Mouse (Mus musculus) CH12.LX (cell line): Measurements from ENCODE around the gene St3gal3. TPM values are rescaled to one million over a fixed set of nuclear protein-coding genes. Genes with fewer than 3 reads are reported as not detected.

ENCODE experiments used
- DNase-seq: peaks from one replicate; pipeline ENCODE4 v3.0.0-alpha.2; 2013; ENCODE audit errors: extremely low read depth
- H3K27ac ChIP-seq: 2 replicates; pipeline ENCODE4 v1.5.1; 2012; ENCODE audit warnings: low read depth, mild to moderate bottlenecking, control low read depth, moderate library complexity; ENCODE audit not compliant: insufficient read depth
- H3K27me3 ChIP-seq: replicated peaks from 2 replicates; pipeline ENCODE3; 2012; ENCODE audit warnings: inconsistent platforms
- H3K36me3 ChIP-seq, 2 experiments: replicated peaks in 1 of 2; 2 replicates each; pipeline versions ENCODE3 to v1.6.1; 2012; ENCODE audit warnings: inconsistent platforms in 1 of 2, low read length in 1 of 2, mild to moderate bottlenecking in 1 of 2, mixed read lengths in 1 of 2, moderate library complexity in 1 of 2; ENCODE audit not compliant: control insufficient read depth in 1 of 2, insufficient read depth in 1 of 2
- H3K4me1 ChIP-seq, 2 experiments: 2 replicates each; pipeline ENCODE4 v1.6.1; 2012; ENCODE audit warnings: inconsistent platforms in 1 of 2, moderate library complexity in 1 of 2; ENCODE audit not compliant: insufficient read depth in 2 of 2, control insufficient read depth in 1 of 2
- H3K4me2 ChIP-seq: 2 replicates; pipeline ENCODE4 v1.6.1; 2012; ENCODE audit warnings: low read depth, mild to moderate bottlenecking, control low read depth; ENCODE audit not compliant: poor library complexity, insufficient read depth, severe bottlenecking
- H3K4me3 ChIP-seq, 3 experiments: fragments of 150-350 bp in 1 of 3; sonication (generic) in 1 of 3; replicated peaks in 1 of 3; 2 replicates each; pipeline versions ENCODE3 to v1.5.1; 2011 to 2012; ENCODE audit warnings: low read depth in 2 of 3, low read length in 2 of 3, mild to moderate bottlenecking in 2 of 3, moderate library complexity in 2 of 3, control low read depth in 1 of 3, improper control_type of control experiment in 1 of 3, inconsistent platforms in 1 of 3, mixed read lengths in 1 of 3; ENCODE audit not compliant: poor library complexity in 1 of 3
- H3K79me2 ChIP-seq: replicated peaks from 2 replicates; pipeline ENCODE4 v1.6.1; 2012; ENCODE audit warnings: mild to moderate bottlenecking, moderate library complexity; ENCODE audit not compliant: control insufficient read depth, poor library complexity, insufficient read depth, severe bottlenecking; ENCODE audit errors: extremely low read depth
- H3K9ac ChIP-seq: 2 replicates; pipeline ENCODE4 v1.6.1; 2012; ENCODE audit warnings: low read depth, mild to moderate bottlenecking, control low read depth, moderate library complexity; ENCODE audit not compliant: insufficient read depth
- H3K9me3 ChIP-seq: replicated peaks from 2 replicates; pipeline ENCODE3; 2012; ENCODE audit warnings: low read length, inconsistent platforms, mixed read lengths
- BHLHE40 ChIP-seq: IDR thresholded peaks from 2 replicates; pipeline ENCODE4 v1.6.1; 2011; ENCODE audit warnings: mild to moderate bottlenecking, low read depth, low read length, improper control_type of control experiment
- E2F4 ChIP-seq: IDR thresholded peaks from 2 replicates; pipeline ENCODE4 v1.6.1; 2011; ENCODE audit warnings: low read depth, low read length, improper control_type of control experiment; ENCODE audit not compliant: insufficient replicate concordance
- ELF1 ChIP-seq: IDR thresholded peaks from 2 replicates; pipeline ENCODE4 v1.6.1; 2014; ENCODE audit warnings: low read depth, mild to moderate bottlenecking, inconsistent platforms, low read length, improper control_type of control experiment
- EP300 ChIP-seq: IDR thresholded peaks from 2 replicates; pipeline ENCODE4 v1.6.1; 2011; ENCODE audit warnings: low read length, improper control_type of control experiment
- ETS1 ChIP-seq: conservative IDR thresholded peaks from 2 replicates; pipeline ENCODE4 v1.6.1; 2012; ENCODE audit warnings: low read depth, mild to moderate bottlenecking, inconsistent platforms, low read length, improper control_type of control experiment, moderate library complexity
- HCFC1 ChIP-seq: IDR thresholded peaks from 2 replicates; pipeline ENCODE4 v1.6.1; 2012; ENCODE audit warnings: low read depth, mild to moderate bottlenecking, inconsistent platforms, low read length, improper control_type of control experiment
- IRF4 ChIP-seq: IDR thresholded peaks from 2 replicates; pipeline ENCODE4 v1.6.1; 2014; ENCODE audit warnings: low read depth, mild to moderate bottlenecking, inconsistent platforms, low read length, improper control_type of control experiment
- JUND ChIP-seq: conservative IDR thresholded peaks from 2 replicates; pipeline ENCODE4 v1.6.1; 2011; ENCODE audit warnings: low read depth, low read length, improper control_type of control experiment
- MAFK ChIP-seq: IDR thresholded peaks from 2 replicates; pipeline ENCODE4 v1.6.1; 2011; ENCODE audit warnings: low read length, improper control_type of control experiment; ENCODE audit not compliant: insufficient replicate concordance
- MEF2A ChIP-seq: IDR thresholded peaks from 2 replicates; pipeline ENCODE4 v1.6.1; 2014; ENCODE audit warnings: low read depth, mild to moderate bottlenecking, inconsistent platforms, low read length, improper control_type of control experiment, borderline replicate concordance
- MYC ChIP-seq: IDR thresholded peaks from 2 replicates; pipeline ENCODE4 v1.6.1; 2011; ENCODE audit warnings: low read depth, mild to moderate bottlenecking, improper control_type of control experiment, low read length
- NELFE ChIP-seq: IDR thresholded peaks from 2 replicates; pipeline ENCODE4 v1.6.1; 2011; ENCODE audit warnings: low read depth, low read length, improper control_type of control experiment
- NRF1 ChIP-seq: IDR thresholded peaks from 2 replicates; pipeline ENCODE4 v1.6.1; 2014; ENCODE audit warnings: low read depth, mild to moderate bottlenecking, inconsistent platforms, low read length, improper control_type of control experiment, moderate library complexity
- POLR2A ChIP-seq: IDR thresholded peaks from 2 replicates; pipeline ENCODE4 v1.6.1; 2011; ENCODE audit warnings: low read depth, mild to moderate bottlenecking, improper control_type of control experiment, low read length
- RAD21 ChIP-seq: IDR thresholded peaks from 2 replicates; pipeline ENCODE4 v1.6.1; 2011; ENCODE audit warnings: low read depth, mild to moderate bottlenecking, low read length, improper control_type of control experiment, moderate library complexity
- SIN3A ChIP-seq: IDR thresholded peaks from 2 replicates; pipeline ENCODE4 v1.6.1; 2012; ENCODE audit warnings: low read length, improper control_type of control experiment, inconsistent platforms
- SMC3 ChIP-seq: IDR thresholded peaks from 2 replicates; pipeline ENCODE4 v1.6.1; 2011; ENCODE audit warnings: low read depth, low read length, improper control_type of control experiment
- TCF12 ChIP-seq: IDR thresholded peaks from 2 replicates; pipeline ENCODE4 v1.6.1; 2014; ENCODE audit warnings: low read depth, mild to moderate bottlenecking, inconsistent platforms, low read length, improper control_type of control experiment
- ZNF384 ChIP-seq: IDR thresholded peaks from 2 replicates; pipeline ENCODE4 v1.6.1; 2012; ENCODE audit warnings: low read depth, low read length, improper control_type of control experiment, inconsistent platforms
- dilution Hi-C: fragments of 300-500 bp; cut with MboI; formaldehyde crosslinking; loops from 2 replicates; pipeline ENCODE4 v1.14.3; 2020; ENCODE audit warnings: low sequenced_read_pairs; ENCODE audit not compliant: extremely low pct_unique_long_range_greater_than_20kb, extremely low pct_ligation_motif_present
- in situ Hi-C: fragments of 300-500 bp; cut with MboI; formaldehyde crosslinking; loops from 3 replicates; pipeline ENCODE4 v1.14.3; 2019; ENCODE audit warnings: low sequenced_read_pairs, low pct_ligation_motif_present, low pct_unique_long_range_greater_than_20kb, mixed read lengths
- polyA plus RNA-seq: library from polyadenylated mRNA; unstranded; fragments of >175 nt; gene quantifications from 2 replicates; pipeline ENCODE4 v1.2.1, GENCODE M21; 2012; ENCODE audit warnings: low read depth; ENCODE audit not compliant: insufficient read length
- total RNA-seq, 2 experiments: library from RNA; depleted of rRNA; stranded (reverse); fragments of 300-350 nt in 1 of 2; fragments of >200 nt in 1 of 2; gene quantifications; 2 replicates each; pipeline ENCODE4 v1.2.3; 2012 to 2014

The St3gal3 gene
- total and polyA plus RNA-seq, 3 experiments, result 7.1 to 10.1 (median 8.2) TPM

GRCm38 (mm10) chr4:118044510-118044909, 90.2 kb downstream of the St3gal3 start:
- Histone ChIP-seq H3K9ac (no peak overlapping the region), H3K27ac (no peak overlapping the region), H3K4me3 (no peak overlapping the region), H3K4me2 (no peak overlapping the region), H3K36me3 (peaks cover 0 to 14% of the 10 kb centered on the region in 2 experiments), H3K27me3 (no peaks in the 10 kb centered on the region), H3K79me2 (no peaks in the 10 kb centered on the region), H3K4me1 (no peaks in the 10 kb centered on the region; a peak in 1 of 4 replicates)
- no peak for DNase-seq
- in situ Hi-C loops, result no loop called here
- TF ChIP-seq EP300, result no peak
- TF ChIP-seq NRF1, result no peak
- no peak for TF ChIP-seq RAD21
- no peak for TF ChIP-seq SMC3
- no peak for TF ChIP-seq MYC
- TF ChIP-seq HCFC1, result no peak
- TF ChIP-seq BHLHE40, result no peak
- no peak for TF ChIP-seq ELF1
- TF ChIP-seq, all 38 proteins: peak for 0
- no peaks in the 10 kb centered on the region for H3K9me3 ChIP-seq
- dilution Hi-C loops, result no loop called here

DNA sequence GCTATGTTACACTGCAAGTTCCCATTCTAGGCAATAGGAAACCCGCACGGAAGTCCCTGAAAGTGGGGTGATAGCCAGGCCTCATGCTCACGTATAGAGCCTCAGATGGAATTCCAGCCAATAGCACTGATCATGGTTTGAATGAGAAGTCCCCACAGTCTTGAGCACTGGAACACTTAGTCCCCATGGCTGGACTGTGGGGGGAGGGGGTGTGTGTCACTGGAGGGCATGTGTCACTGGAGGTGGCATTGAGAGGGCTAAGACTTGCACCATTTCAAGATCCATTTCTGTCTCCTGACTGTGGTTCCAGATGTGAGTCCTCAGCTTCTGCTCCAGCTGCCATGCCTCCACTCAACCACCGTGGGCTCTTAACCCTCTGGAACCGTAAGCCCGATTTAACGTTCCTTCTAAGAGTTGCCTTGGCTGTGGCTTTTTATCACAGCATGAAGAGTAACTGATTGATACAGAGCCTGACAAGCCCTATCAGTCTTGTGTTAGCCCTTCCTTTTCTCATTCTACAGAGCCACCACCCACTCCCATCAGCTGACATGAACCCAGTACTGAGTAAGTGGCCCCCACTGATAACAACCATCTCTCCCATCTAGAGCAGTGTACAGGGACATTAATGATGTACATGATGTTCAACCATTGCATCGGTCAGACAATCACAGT, 91.2 kb downstream of the St3gal3 start:
- no peaks in the 10 kb centered on the region for H3K27me3 ChIP-seq
- peaks cover 0 to 12% of the 10 kb centered on the region in 2 experiments for H3K36me3 ChIP-seq
- DNase-seq, result no peak
- no peaks in the 10 kb centered on the region; a peak in 1 of 4 replicates for H3K4me1 ChIP-seq
- no peak overlapping the region for H3K4me2 ChIP-seq
- H3K9me3 ChIP-seq, result no peaks in the 10 kb centered on the region
- no peak for TF ChIP-seq TCF12
- no peak for TF ChIP-seq POLR2A
- TF ChIP-seq SIN3A, result no peak
- TF ChIP-seq MEF2A, result no peak
- dilution Hi-C loops, result no loop called here
- H3K9ac ChIP-seq, result no peak overlapping the region
- H3K79me2 ChIP-seq, result no peaks in the 10 kb centered on the region
- H3K27ac ChIP-seq, result no peak overlapping the region
- in situ Hi-C loops, result no loop called here
- no peak overlapping the region for H3K4me3 ChIP-seq

- Histone ChIP-seq H3K4me3 (no peak overlapping the region), H3K9ac (no peak overlapping the region), H3K4me2 (no peak overlapping the region), H3K36me3 (peaks cover 0 to 9% of the 10 kb centered on the region in 2 experiments), H3K79me2 (no peaks in the 10 kb centered on the region), H3K27me3 (no peaks in the 10 kb centered on the region), H3K9me3 (no peaks in the 10 kb centered on the region), H3K27ac (no peak overlapping the region), H3K4me1 (no peaks in the 10 kb centered on the region; a peak in 1 of 4 replicates)
- TF ChIP-seq MAFK (no peak), IRF4 (no peak), JUND (no peak), NELFE (no peak), E2F4 (no peak), SMC3 (no peak), ZNF384 (no peak), ETS1 (no peak)
- in situ Hi-C loops (no loop called here), dilution Hi-C loops (no loop called here)
- DNase-seq, result no peak
These were observed 91.9 kb downstream of the St3gal3 start for GRCm38 (mm10) chr4:118042671-118043320.
